Mouse (Mus musculus) midbrain, embryonic 12.5 days (tissue): Measurements from ENCODE around the gene Krt7. TPM values are rescaled to one million over a fixed set of nuclear protein-coding genes. Genes with fewer than 3 reads are reported as not detected.

Experiments used
- ATAC-seq: fragments of 200-750 bp; cut with Nextera tagmentation; 2 replicates; pipeline ENCODE4 v1.8.0; 2017; ENCODE audit warnings: low read depth, moderate TSS enrichment, moderate library complexity; ENCODE audit not compliant: low FRiP score
- H3K27ac ChIP-seq: fragments of 300-500 bp; sonication (generic); replicated peaks from 2 replicates; pipeline ENCODE4 v1.5.1; 2016; ENCODE audit warnings: mild to moderate bottlenecking
- H3K27me3 ChIP-seq: fragments of 300-500 bp; sonication (generic); 2 replicates; pipeline ENCODE4 v1.6.1; 2016; ENCODE audit warnings: mild to moderate bottlenecking
- H3K36me3 ChIP-seq: fragments of 300-500 bp; sonication (generic); 2 replicates; pipeline ENCODE4 v1.6.1; 2016
- H3K4me1 ChIP-seq: fragments of 300-500 bp; sonication (generic); 2 replicates; pipeline ENCODE4 v1.6.1; 2016
- H3K4me2 ChIP-seq: fragments of 300-500 bp; sonication (generic); replicated peaks from 2 replicates; pipeline ENCODE4 v1.6.1; 2016; ENCODE audit warnings: mild to moderate bottlenecking, moderate library complexity
- H3K4me3 ChIP-seq: fragments of 300-500 bp; sonication (generic); 2 replicates; pipeline ENCODE4 v1.5.1; 2016; ENCODE audit warnings: mild to moderate bottlenecking
- H3K9ac ChIP-seq: fragments of 300-500 bp; sonication (generic); replicated peaks from 2 replicates; pipeline ENCODE4 v1.6.1; 2016; ENCODE audit warnings: mild to moderate bottlenecking, moderate library complexity
- H3K9me3 ChIP-seq: fragments of 300-500 bp; sonication (generic); 2 replicates; pipeline ENCODE4 v1.6.1; 2016; ENCODE audit warnings: mild to moderate bottlenecking
- WGBS: fragments of 180-500 bp; shearing (Covaris S2); methylation state at CpG from one replicate; pipeline ENCODE4 v1.1.7; 2016; 5-methylcytosine and 5-hydroxymethylcytosine counted together
- polyA plus RNA-seq: library from polyadenylated mRNA; unstranded; fragments of >200 nt; fragmentation: Nextera tagmentation; extraction: Ambion mirVana; gene quantifications from 2 replicates; pipeline ENCODE4 v1.2.1, GENCODE M21; 2016

The Krt7 gene
- polyA plus RNA-seq, 1 experiment from 2014 or later = 6.3 TPM

GRCm38 (mm10) chr15:101454774-101455173 is 43.9 kb downstream of the Krt7 start:
- WGBS = 90% methylated on average over 8 of the region's 8 CpGs
- no peak for ATAC-seq
- H3K27ac ChIP-seq = no peak overlapping the region

GRCm38 (mm10) chr15:101455292-101455691 is 44.4 kb downstream of the Krt7 start:
- ATAC-seq = no peak
- 91% methylated on average over 2 of the region's 2 CpGs for WGBS
- Histone ChIP-seq H3K4me3 (no peak overlapping the region), H3K27ac (no peak overlapping the region), H3K4me1 (peaks cover 13% of the 10 kb centered on the region; the same call in 1 of the 2 replicates), H3K9ac (no peak overlapping the region), H3K27me3 (no peaks in the 10 kb centered on the region), H3K9me3 (0 out of 2 replicates have a peak, but pooled peaks cover 6% of the 10 kb centered on the region), H3K36me3 (no peaks in the 10 kb centered on the region), H3K4me2 (no peak overlapping the region)

More at GRCm38 (mm10) chr15:101454774-101455173, 43.9 kb downstream of the Krt7 start:
- H3K36me3 ChIP-seq = no peaks in the 10 kb centered on the region
- no peak overlapping the region for H3K9ac ChIP-seq
- no peak overlapping the region for H3K4me2 ChIP-seq
- peaks cover 13% of the 10 kb centered on the region; the same call in 1 of the 2 replicates for H3K4me1 ChIP-seq
- H3K4me3 ChIP-seq = no peak overlapping the region
- H3K27me3 ChIP-seq = no peaks in the 10 kb centered on the region
- 0 out of 2 replicates have a peak, but pooled peaks cover 6% of the 10 kb centered on the region for H3K9me3 ChIP-seq

GRCm38 (mm10) chr15:101455891-101456290 is 45.0 kb downstream of the Krt7 start:
- Histone ChIP-seq H3K4me2 (no peak overlapping the region), H3K4me1 (peaks cover 13% of the 10 kb centered on the region; the same call in 1 of the 2 replicates), H3K36me3 (no peaks in the 10 kb centered on the region), H3K9me3 (0 out of 2 replicates have a peak, but pooled peaks cover 6% of the 10 kb centered on the region), H3K9ac (no peak overlapping the region), H3K27me3 (no peaks in the 10 kb centered on the region), H3K4me3 (no peak overlapping the region), H3K27ac (no peak overlapping the region)
- 83% methylated on average over 6 of the region's 6 CpGs for WGBS
- no peak for ATAC-seq

- Histone ChIP-seq H3K4me2 (no peak overlapping the region), H3K4me1 (peaks cover 10% of the 10 kb centered on the region; the same call in 1 of the 2 replicates), H3K4me3 (no peak overlapping the region), H3K36me3 (no peaks in the 10 kb centered on the region), H3K27ac (no peak overlapping the region), H3K9me3 (0 out of 2 replicates have a peak, but pooled peaks cover 6% of the 10 kb centered on the region), H3K27me3 (no peaks in the 10 kb centered on the region), H3K9ac (no peak overlapping the region)
- WGBS = 47% methylated on average over 16 of the region's 16 CpGs
- no peak for ATAC-seq
Observed at GRCm38 (mm10) chr15:101458361-101458930, 47.6 kb downstream of the Krt7 start.

- no peak overlapping the region for H3K4me2 ChIP-seq
- H3K27ac ChIP-seq = no peak overlapping the region
- peaks cover 10% of the 10 kb centered on the region; the same call in 1 of the 2 replicates for H3K4me1 ChIP-seq
- H3K27me3 ChIP-seq = no peaks in the 10 kb centered on the region
- no peak overlapping the region for H3K4me3 ChIP-seq
- no peaks in the 10 kb centered on the region for H3K36me3 ChIP-seq
- WGBS = 84% methylated on average over 14 of the region's 14 CpGs
- ATAC-seq = no peak
- H3K9me3 ChIP-seq = 0 out of 2 replicates have a peak, but pooled peaks cover 6% of the 10 kb centered on the region
- H3K9ac ChIP-seq = no peak overlapping the region
Observed at GRCm38 (mm10) chr15:101459283-101459682, 48.4 kb downstream of the Krt7 start.

GRCm38 (mm10) chr15:101463651-101464050 is 52.8 kb downstream of the Krt7 start, which contains the start of gene Krt81:
TSS of gene Krt81 (minus strand) at chr15:101463751.
- 87% methylated on average over 13 of the region's 13 CpGs for WGBS
- H3K4me1 ChIP-seq = 0 out of 2 replicates have a peak, but pooled peaks cover 4% of the 10 kb centered on the region

GRCm38 (mm10) chr15:101469093-101469492 is 58.2 kb downstream of the Krt7 start:
- no peak for ATAC-seq
- Histone ChIP-seq H3K4me3 (no peak overlapping the region), H3K27me3 (no peaks in the 10 kb centered on the region), H3K9me3 (no peaks in the 10 kb centered on the region), H3K4me1 (no peaks in the 10 kb centered on the region), H3K36me3 (no peaks in the 10 kb centered on the region), H3K27ac (no peak overlapping the region), H3K9ac (no peak overlapping the region), H3K4me2 (no peak overlapping the region)
- 88% methylated on average over 4 of the region's 4 CpGs for WGBS

More at GRCm38 (mm10) chr15:101463651-101464050, 52.8 kb downstream of the Krt7 start, which contains the start of gene Krt81:
- Histone ChIP-seq H3K4me2 (no peak within 1 kb of the TSS), H3K27ac (no peak within 1 kb of the TSS), H3K9me3 (no peaks in the 10 kb centered on the region), H3K36me3 (no peaks in the 10 kb centered on the region), H3K27me3 (no peaks in the 10 kb centered on the region), H3K4me3 (no peak within 1 kb of the TSS), H3K9ac (no peak within 1 kb of the TSS)
- ATAC-seq = no peak

GRCm38 (mm10) chr15:101472952-101473528 is 62.2 kb downstream of the Krt7 start, which contains the start of gene Krt86:
TSS of gene Krt86 (plus strand) at chr15:101473478.
- no peak for ATAC-seq
- H3K36me3 ChIP-seq = no peaks in the 10 kb centered on the region
- H3K9ac ChIP-seq = no peak within 1 kb of the TSS
- H3K4me3 ChIP-seq = no peak within 1 kb of the TSS
- H3K27ac ChIP-seq = no peak within 1 kb of the TSS
- H3K27me3 ChIP-seq = peaks cover 5% of the 10 kb centered on the region
- H3K4me2 ChIP-seq = no peak within 1 kb of the TSS
- no peaks in the 10 kb centered on the region for H3K4me1 ChIP-seq
- H3K9me3 ChIP-seq = no peaks in the 10 kb centered on the region
- 39% methylated on average over 10 of the region's 10 CpGs for WGBS

GRCm38 (mm10) chr15:101479007-101479665 is 68.3 kb downstream of the Krt7 start:
- no peak for ATAC-seq
- H3K27me3 ChIP-seq = peaks cover 17% of the 10 kb centered on the region
- no peaks in the 10 kb centered on the region for H3K9me3 ChIP-seq
- no peak overlapping the region for H3K27ac ChIP-seq
- H3K4me3 ChIP-seq = peak overlapping the region; percentile 36
- peak overlapping the region; percentile 69 for H3K4me2 ChIP-seq
- 8% methylated on average over 31 of the region's 31 CpGs for WGBS
- peaks cover 12% of the 10 kb centered on the region for H3K4me1 ChIP-seq
- no peaks in the 10 kb centered on the region for H3K36me3 ChIP-seq
- peak overlapping the region; percentile 24 for H3K9ac ChIP-seq

GRCm38 (mm10) chr15:101479666-101480060 is 68.8 kb downstream of the Krt7 start:
- WGBS = 32% methylated on average over 11 of the region's 11 CpGs
- Histone ChIP-seq H3K9ac (peak overlapping the region; percentile 24; the same call in 1 of the 2 replicates), H3K4me2 (peak overlapping the region; percentile 69), H3K4me3 (peak overlapping the region; percentile 36), H3K27me3 (peaks cover 17% of the 10 kb centered on the region), H3K36me3 (no peaks in the 10 kb centered on the region), H3K27ac (no peak overlapping the region), H3K4me1 (peaks cover 12% of the 10 kb centered on the region), H3K9me3 (no peaks in the 10 kb centered on the region)
- no peak for ATAC-seq
